Mouse (Mus musculus): Measurements from ENCODE around the gene Copz1. TPM values are rescaled to one million over a fixed set of nuclear protein-coding genes. Genes with fewer than 3 reads are reported as not detected.
"Not testable (repeated sequence)": the region's sequence is repeated elsewhere in the genome, so short reads cannot be mapped to it uniquely, and the experiment has no call there.

Gene Copz1
- polyA plus RNA-seq, 1 experiment = 191 TPM

- Histone ChIP-seq H3K79me3 (ENCODE audit: low read depth) (peaks cover 96% of the 10 kb centered on the region), H3ac (ENCODE audit: control insufficient read depth, insufficient read length, low read depth) (no peak overlapping the region), H3K79me2 (ENCODE audit: control insufficient read depth, insufficient read depth) (peaks cover 100% of the 10 kb centered on the region), H3K36me3 (ENCODE audit: control insufficient read depth, insufficient read depth) (peaks cover 66% of the 10 kb centered on the region), H3K4me3 (ENCODE audit: insufficient read depth, poor library complexity, severe bottlenecking) (no peak overlapping the region), H3K27me3 (ENCODE audit: control insufficient read depth, insufficient read depth, insufficient read length) (no peaks in the 10 kb centered on the region)
- TF ChIP-seq MYOD1 (IDR thresholded peaks at IDR 0.05; ENCODE audit: control insufficient read depth, insufficient read length, low read depth) = no peak
- TF ChIP-seq MYOG (IDR thresholded peaks at IDR 0.05; ENCODE audit: control insufficient read depth, extremely low read depth, insufficient read length) = no peak
- TF ChIP-seq CTCF (IDR thresholded peaks at IDR 0.05; ENCODE audit: control insufficient read depth, insufficient read depth, insufficient read length) = no peak
- no peak for TF ChIP-seq FOSL1 (IDR thresholded peaks at IDR 0.05; ENCODE audit: insufficient read depth, low read length, poor library complexity, severe bottlenecking)
- TF ChIP-seq MAX (IDR thresholded peaks at IDR 0.05) = no peak
- TF ChIP-seq CEBPB (IDR thresholded peaks at IDR 0.05; ENCODE audit: low read depth) = no peak
- no peak for TF ChIP-seq USF1 (IDR thresholded peaks at IDR 0.05; ENCODE audit: low read depth)
These were observed 39.4 kb upstream of the Copz1 start for GRCm38 (mm10) chr15:103233119-103233518.

DNA sequence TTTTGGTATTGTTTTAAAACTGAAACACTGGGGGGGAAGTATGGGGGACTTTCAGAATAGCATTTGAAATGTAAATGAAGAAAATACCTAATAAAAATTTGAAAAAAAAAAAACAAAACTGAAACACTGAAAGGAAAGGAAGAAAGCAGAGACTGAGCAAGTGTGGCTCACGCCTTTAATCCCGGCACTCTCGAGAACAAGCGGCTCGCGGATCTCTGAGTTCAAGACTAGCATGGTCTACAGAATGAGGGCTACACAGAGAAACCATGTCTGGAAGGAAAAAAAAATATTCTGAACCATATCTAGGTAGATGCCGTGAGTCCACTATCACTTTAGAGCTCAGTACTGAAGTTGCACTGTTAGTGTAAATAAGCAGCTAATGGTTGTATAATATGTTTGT is 35.2 kb upstream of the Copz1 start:
- no peak for TF ChIP-seq MYOD1 (IDR thresholded peaks at IDR 0.05; ENCODE audit: control insufficient read depth, insufficient read length, low read depth)
- TF ChIP-seq CEBPB (IDR thresholded peaks at IDR 0.05; ENCODE audit: low read depth) = no peak
- TF ChIP-seq USF1 (IDR thresholded peaks at IDR 0.05; ENCODE audit: low read depth) = no peak
- no peak for TF ChIP-seq MYOG (IDR thresholded peaks at IDR 0.05; ENCODE audit: control insufficient read depth, extremely low read depth, insufficient read length)
- TF ChIP-seq CTCF (IDR thresholded peaks at IDR 0.05; ENCODE audit: control insufficient read depth, insufficient read depth, insufficient read length) = no peak
- no peak for TF ChIP-seq MAX (IDR thresholded peaks at IDR 0.05)
- TF ChIP-seq FOSL1 (IDR thresholded peaks at IDR 0.05; ENCODE audit: insufficient read depth, low read length, poor library complexity, severe bottlenecking) = no peak
- peaks cover 61% of the 10 kb centered on the region for H3K36me3 ChIP-seq (ENCODE audit: control insufficient read depth, insufficient read depth)
- peaks cover 86% of the 10 kb centered on the region for H3K79me3 ChIP-seq (ENCODE audit: low read depth)
- no peak overlapping the region for H3ac ChIP-seq (ENCODE audit: control insufficient read depth, insufficient read length, low read depth)
- H3K27me3 ChIP-seq (ENCODE audit: control insufficient read depth, insufficient read depth, insufficient read length) = no peaks in the 10 kb centered on the region
- peaks cover 90% of the 10 kb centered on the region for H3K79me2 ChIP-seq (ENCODE audit: control insufficient read depth, insufficient read depth)
- no peak overlapping the region for H3K4me3 ChIP-seq (ENCODE audit: insufficient read depth, poor library complexity, severe bottlenecking)

- Histone ChIP-seq H3ac (ENCODE audit: control insufficient read depth, insufficient read length, low read depth) (peak overlapping the region; percentile 95), H3K36me3 (ENCODE audit: control insufficient read depth, insufficient read depth) (peaks cover 65% of the 10 kb centered on the region), H3K27me3 (ENCODE audit: control insufficient read depth, insufficient read depth, insufficient read length) (no peaks in the 10 kb centered on the region), H3K79me2 (ENCODE audit: control insufficient read depth, insufficient read depth) (peaks cover 90% of the 10 kb centered on the region), H3K79me3 (ENCODE audit: low read depth) (peaks cover 85% of the 10 kb centered on the region), H3K4me3 (ENCODE audit: insufficient read depth, poor library complexity, severe bottlenecking) (peak overlapping the region; percentile 74)
- TF ChIP-seq CEBPB (IDR thresholded peaks at IDR 0.05; ENCODE audit: low read depth) = no peak
- TF ChIP-seq FOSL1 (IDR thresholded peaks at IDR 0.05; ENCODE audit: insufficient read depth, low read length, poor library complexity, severe bottlenecking) = no peak
- no peak for TF ChIP-seq MYOD1 (IDR thresholded peaks at IDR 0.05; ENCODE audit: control insufficient read depth, insufficient read length, low read depth)
- no peak for TF ChIP-seq MAX (IDR thresholded peaks at IDR 0.05)
- TF ChIP-seq CTCF (IDR thresholded peaks at IDR 0.05; ENCODE audit: control insufficient read depth, insufficient read depth, insufficient read length) = no peak
- TF ChIP-seq USF1 (IDR thresholded peaks at IDR 0.05; ENCODE audit: low read depth) = no peak
- TF ChIP-seq MYOG (IDR thresholded peaks at IDR 0.05; ENCODE audit: control insufficient read depth, extremely low read depth, insufficient read length) = no peak
These were observed 33.3 kb upstream of the Copz1 start for GRCm38 (mm10) chr15:103239130-103239684.

DNA sequence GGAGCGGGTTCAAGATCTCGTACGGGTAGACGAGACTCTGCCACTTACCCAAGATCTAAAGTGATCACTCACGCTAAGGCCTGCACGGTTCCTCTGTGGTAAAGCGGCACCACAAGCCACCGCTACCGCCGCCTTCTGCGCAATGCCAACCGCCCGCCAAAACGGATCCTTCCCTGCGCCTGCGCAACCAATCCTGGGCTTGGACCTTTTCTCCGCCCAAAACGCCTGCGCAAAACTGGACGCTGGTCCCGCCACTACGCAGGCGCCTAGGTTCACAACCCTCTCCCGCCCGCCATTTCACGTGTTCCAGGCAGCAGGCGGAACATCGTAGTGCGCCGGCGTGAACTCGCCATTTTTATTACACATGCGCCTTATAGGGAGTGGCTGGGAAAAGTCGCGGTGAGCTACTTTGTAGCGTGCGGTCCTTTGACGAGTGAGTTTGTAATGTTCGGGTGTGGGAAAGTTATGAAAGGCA is 32.8 kb upstream of the Copz1 start, which contains the start of gene Cbx5:
Gene Cbx5 (minus strand): TSS at position 132 of the 475 bp plus-strand sequence.
- TF ChIP-seq MYOG (IDR thresholded peaks at IDR 0.05; ENCODE audit: control insufficient read depth, extremely low read depth, insufficient read length) = no peak
- TF ChIP-seq MAX (IDR thresholded peaks at IDR 0.05) = peak; percentile 96
- TF ChIP-seq USF1 (IDR thresholded peaks at IDR 0.05; ENCODE audit: low read depth) = peak; percentile 60
- peaks cover 87% of the 10 kb centered on the region for H3K79me2 ChIP-seq (ENCODE audit: control insufficient read depth, insufficient read depth)
- peaks cover 65% of the 10 kb centered on the region for H3K36me3 ChIP-seq (ENCODE audit: control insufficient read depth, insufficient read depth)
- peak within 1 kb of the TSS; percentile 74 for H3K4me3 ChIP-seq (ENCODE audit: insufficient read depth, poor library complexity, severe bottlenecking)
- no peaks in the 10 kb centered on the region for H3K27me3 ChIP-seq (ENCODE audit: control insufficient read depth, insufficient read depth, insufficient read length)
- H3ac ChIP-seq (ENCODE audit: control insufficient read depth, insufficient read length, low read depth) = peak within 1 kb of the TSS; percentile 95
- H3K79me3 ChIP-seq (ENCODE audit: low read depth) = peaks cover 82% of the 10 kb centered on the region

DNA sequence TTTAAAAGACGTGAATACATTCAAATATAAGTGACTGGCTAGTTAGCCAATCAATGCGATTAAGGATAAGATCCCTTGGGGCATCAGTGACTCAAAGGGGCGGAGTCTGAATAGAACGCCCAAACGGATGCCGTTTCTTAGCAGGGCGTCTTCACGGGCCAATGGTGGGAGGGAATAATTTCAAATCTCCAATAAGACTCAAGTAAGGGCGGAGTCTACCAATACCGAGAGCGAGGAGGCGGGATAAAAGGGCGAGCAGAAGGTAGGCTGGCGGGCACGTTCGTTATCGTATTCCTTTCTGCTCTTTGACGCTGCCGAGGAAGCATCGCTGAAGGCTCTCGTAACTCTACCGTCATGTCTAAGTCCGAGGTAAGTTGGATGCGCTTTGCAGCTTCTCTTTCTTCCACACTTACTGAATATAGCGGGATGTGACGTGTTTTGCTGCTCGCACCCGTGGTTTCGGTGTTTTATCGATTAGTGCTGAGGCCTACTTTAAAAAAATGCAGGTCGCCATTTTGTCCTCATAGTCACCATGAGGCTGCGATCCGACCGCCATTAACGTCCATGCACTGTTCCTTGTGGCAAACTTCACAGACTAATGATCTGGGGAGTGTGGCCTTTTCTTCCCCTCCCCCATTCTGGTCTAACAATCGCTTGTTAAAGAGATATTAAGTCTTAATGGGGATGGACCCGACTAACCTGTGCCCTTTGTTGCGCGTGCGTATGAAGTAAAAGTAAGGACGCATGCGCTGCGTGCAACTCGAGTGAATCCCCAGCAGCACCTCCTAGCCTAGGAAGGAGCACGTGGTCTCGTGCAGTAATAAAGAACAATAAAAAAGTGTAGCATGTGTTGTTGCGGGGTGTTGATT is 32.1 kb upstream of the Copz1 start, which contains the start of gene Hnrnpa1:
Gene Hnrnpa1 (plus strand): TSS at position 273 of the 869 bp plus-strand sequence.
- TF ChIP-seq MAX (IDR thresholded peaks at IDR 0.05) = peak; percentile 99
- peak; percentile 85 for TF ChIP-seq USF1 (IDR thresholded peaks at IDR 0.05; ENCODE audit: low read depth)
- no peak for TF ChIP-seq MYOD1 (IDR thresholded peaks at IDR 0.05; ENCODE audit: control insufficient read depth, insufficient read length, low read depth)
- TF ChIP-seq FOSL1 (IDR thresholded peaks at IDR 0.05; ENCODE audit: insufficient read depth, low read length, poor library complexity, severe bottlenecking) = peak; percentile 13
- peak within 1 kb of the TSS; percentile 74 for H3K4me3 ChIP-seq (ENCODE audit: insufficient read depth, poor library complexity, severe bottlenecking)
- peaks cover 82% of the 10 kb centered on the region for H3K79me3 ChIP-seq (ENCODE audit: low read depth)
- peak within 1 kb of the TSS; percentile 95 for H3ac ChIP-seq (ENCODE audit: control insufficient read depth, insufficient read length, low read depth)
- peaks cover 87% of the 10 kb centered on the region for H3K79me2 ChIP-seq (ENCODE audit: control insufficient read depth, insufficient read depth)
- no peaks in the 10 kb centered on the region for H3K27me3 ChIP-seq (ENCODE audit: control insufficient read depth, insufficient read depth, insufficient read length)
- peaks cover 65% of the 10 kb centered on the region for H3K36me3 ChIP-seq (ENCODE audit: control insufficient read depth, insufficient read depth)

DNA sequence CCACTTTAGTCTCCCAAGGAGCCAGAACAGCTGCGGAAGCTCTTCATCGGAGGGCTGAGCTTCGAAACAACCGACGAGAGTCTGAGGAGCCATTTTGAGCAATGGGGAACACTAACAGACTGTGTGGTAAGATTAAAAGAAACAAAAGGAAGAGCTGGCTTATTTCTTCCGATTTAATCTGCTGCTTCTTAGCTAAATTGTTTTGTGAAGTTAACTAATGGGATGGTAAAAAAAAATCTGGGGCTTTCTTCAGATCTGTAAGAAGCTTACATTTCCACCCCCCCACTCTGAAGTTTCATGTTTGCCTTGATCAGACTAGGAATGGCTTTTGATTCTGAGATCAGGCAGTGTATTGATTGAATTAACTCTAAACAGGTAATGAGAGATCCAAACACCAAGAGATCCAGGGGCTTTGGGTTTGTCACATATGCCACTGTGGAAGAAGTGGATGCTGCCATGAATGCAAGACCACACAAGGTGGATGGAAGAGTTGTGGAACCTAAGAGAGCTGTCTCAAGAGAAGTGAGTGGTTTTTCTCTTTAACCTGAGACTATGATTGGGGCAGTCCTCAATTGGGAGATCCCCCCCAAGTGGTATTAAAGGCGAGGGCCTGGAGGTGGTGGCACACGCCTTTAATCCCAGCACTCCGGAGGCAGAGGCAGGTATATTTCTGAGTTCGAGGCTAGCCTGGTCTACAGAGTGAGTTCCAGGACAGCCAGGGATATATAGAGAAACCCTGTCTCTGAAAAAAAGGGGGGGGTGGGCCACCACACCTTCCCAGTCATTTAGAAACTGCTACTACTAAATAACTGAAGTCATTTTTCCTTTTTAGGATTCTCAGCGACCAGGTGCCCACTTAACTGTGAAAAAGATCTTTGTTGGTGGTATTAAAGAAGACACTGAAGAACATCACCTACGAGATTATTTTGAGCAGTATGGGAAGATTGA is 31.2 kb upstream of the Copz1 start:
- Histone ChIP-seq H3K36me3 (ENCODE audit: control insufficient read depth, insufficient read depth) (peaks cover 65% of the 10 kb centered on the region), H3K79me3 (ENCODE audit: low read depth) (peaks cover 77% of the 10 kb centered on the region), H3K79me2 (ENCODE audit: control insufficient read depth, insufficient read depth) (peaks cover 82% of the 10 kb centered on the region), H3K4me3 (ENCODE audit: insufficient read depth, poor library complexity, severe bottlenecking) (peak overlapping the region; percentile 74), H3ac (ENCODE audit: control insufficient read depth, insufficient read length, low read depth) (peak overlapping the region; percentile 74)
- not testable (repeated sequence) for H3K27me3 ChIP-seq (ENCODE audit: control insufficient read depth, insufficient read depth, insufficient read length)

Data from C2C12 (cell line).